ENCODE assay signal across 18 mouse cellular contexts in the genomic region with DNA sequence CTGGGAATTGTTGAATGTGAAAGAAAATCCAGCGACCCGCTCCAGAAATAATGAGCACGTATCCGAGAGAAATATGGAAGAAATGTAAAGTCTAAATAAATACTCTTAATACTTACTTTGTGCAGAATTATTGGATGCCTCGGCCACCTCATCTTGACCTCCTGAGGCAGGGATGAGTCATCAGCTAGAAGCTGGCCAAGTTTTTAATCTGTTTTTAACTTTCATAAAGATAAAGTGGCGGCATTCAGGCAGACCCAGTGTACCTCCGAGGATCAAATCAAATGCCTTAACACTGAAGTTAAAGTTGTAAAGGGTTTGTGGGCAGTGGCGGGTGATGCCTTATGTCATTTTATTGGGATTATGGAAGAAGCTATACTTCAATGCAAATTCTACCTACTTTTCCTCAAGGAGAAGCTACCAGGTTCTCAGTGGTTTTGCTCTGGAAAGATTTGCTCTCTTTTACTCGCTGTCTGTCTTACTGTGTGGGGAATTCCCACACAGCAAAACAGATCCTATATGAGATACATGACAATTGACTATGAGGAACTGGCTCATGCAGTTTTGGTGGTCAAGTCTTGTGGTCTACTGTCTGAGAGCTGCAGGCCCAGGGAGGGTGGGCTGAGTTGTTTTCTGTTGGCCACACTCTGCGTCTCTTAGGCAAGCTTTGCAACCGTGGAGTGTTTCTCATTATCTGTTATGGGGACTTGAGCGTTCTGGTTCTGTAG. TPM values are rescaled to one million over a fixed set of nuclear protein-coding genes. Genes with fewer than 3 reads are reported as not detected.
DNase-seq lines count a peak whose midpoint lies in the region; ATAC-seq and TF ChIP-seq lines count a peak whose summit lies in the region.
"Had no signal": no experiment of that assay in that cellular context is flagged by ENCODE, and none has a peak within 500 bp of the region (broad histone marks: within the 10 kb centered on the region; RNA-seq: fewer than 3 reads in every experiment).

No protein-coding gene starts in this region.

- H3K27me3 ChIP-seq in embryonic facial prominence, embryonic 14.5 days (replicated peaks; ENCODE audit: control insufficient read depth, insufficient read depth, low read length), result no peaks in the 10 kb centered on the region
- H3K27me3 ChIP-seq in embryonic facial prominence, embryonic 10.5 days (replicated peaks; ENCODE audit: low read depth, poor library complexity, severe bottlenecking), result no peaks in the 10 kb centered on the region
- H3K27me3 ChIP-seq in myocyte (ENCODE audit: control insufficient read depth, insufficient read depth, insufficient read length), result no peaks in the 10 kb centered on the region
- no peaks in the 10 kb centered on the region for H3K27me3 ChIP-seq in hindbrain, embryonic 13.5 days
- H3K27me3 ChIP-seq: limb, embryonic 13.5 days; stomach, embryonic 15.5 days had no signal

- H3K4me3 ChIP-seq in embryonic facial prominence, embryonic 14.5 days (ENCODE audit: low read depth, low read length), result no peak overlapping the region
- H3K4me3 ChIP-seq in embryonic facial prominence, embryonic 10.5 days, result no peak overlapping the region
- no peak overlapping the region for H3K4me3 ChIP-seq in myocyte
- H3K4me3 ChIP-seq in hindbrain, embryonic 13.5 days, result no peak overlapping the region
- no peak overlapping the region for H3K4me3 ChIP-seq in lung, adult 2 months (replicated peaks; ENCODE audit: extremely low read depth, low read depth, low read length)
- H3K4me3 ChIP-seq: limb, embryonic 13.5 days; stomach, embryonic 15.5 days had no signal

- H3K36me3 ChIP-seq in embryonic facial prominence, embryonic 14.5 days (ENCODE audit: control insufficient read depth, insufficient read depth, low read length), result no peaks in the 10 kb centered on the region
- no peaks in the 10 kb centered on the region for H3K36me3 ChIP-seq in embryonic facial prominence, embryonic 10.5 days (replicated peaks)
- no peaks in the 10 kb centered on the region for H3K36me3 ChIP-seq in myocyte (ENCODE audit: control insufficient read depth, insufficient read depth)
- no peaks in the 10 kb centered on the region for H3K36me3 ChIP-seq in hindbrain, embryonic 13.5 days
- H3K36me3 ChIP-seq: limb, embryonic 13.5 days; stomach, embryonic 15.5 days had no signal

- no peak overlapping the region for H3K4me2 ChIP-seq in embryonic facial prominence, embryonic 14.5 days (ENCODE audit: low read depth, low read length)
- peak overlapping the region; percentile 56 for H3K4me2 ChIP-seq in myocyte (ENCODE audit: low read depth)
- no peak overlapping the region for H3K4me2 ChIP-seq in hindbrain, embryonic 13.5 days
- H3K4me2 ChIP-seq: heart, embryonic 11.5 days; limb, embryonic 13.5 days; lung, embryonic 14.5 days; stomach, embryonic 15.5 days had no signal

- no peak for TF ChIP-seq CTCF in lung, adult 2 months (IDR thresholded peaks at IDR 0.05; ENCODE audit: insufficient read depth, low read length)

- H3K9ac ChIP-seq in embryonic facial prominence, embryonic 14.5 days (ENCODE audit: low read depth, low read length), result no peak overlapping the region
- no peak overlapping the region for H3K9ac ChIP-seq in hindbrain, embryonic 13.5 days
- H3K9ac ChIP-seq: limb, embryonic 13.5 days; lung, embryonic 14.5 days; stomach, embryonic 15.5 days had no signal

- H3K79me2 ChIP-seq in myocyte (ENCODE audit: control insufficient read depth, insufficient read depth), result no peaks in the 10 kb centered on the region

- DNase-seq in embryonic facial prominence, embryonic 14.5 days (ENCODE audit: low spot score), result peak; percentile 8
- no peak for DNase-seq in embryonic facial prominence, embryonic 10.5 days (ENCODE audit: low spot score)
- peak; percentile 31 for DNase-seq in B cell, adult 2 months
- DNase-seq in c-Kit-positive CD71-negative TER-119-negative erythroid progenitor cells, embryonic 14.5 days (ENCODE audit: low read depth), result peak; percentile 23
- DNase-seq in right cerebral cortex, adult 18-20 months, result no peak
- no peak for DNase-seq in lung, adult 2 months
- DNase-seq: cerebellum, adult 18-20 months; gastrocnemius, postnatal 10 days; kidney, adult 9 months; lung, embryonic 14.5 days; thymus, postnatal 14 days had no signal

- WGBS in embryonic facial prominence, embryonic 14.5 days, result 73% methylated on average over 12 of the region's 12 CpGs
- 90% methylated on average over 12 of the region's 12 CpGs for WGBS in embryonic facial prominence, embryonic 10.5 days
- WGBS in hindbrain, embryonic 13.5 days, result 94% methylated on average over 12 of the region's 12 CpGs
- 59% methylated on average over 12 of the region's 12 CpGs for WGBS in lung, adult 2 months

- no peaks in the 10 kb centered on the region; the same call in 1 of the 2 replicates for H3K4me1 ChIP-seq in embryonic facial prominence, embryonic 14.5 days (ENCODE audit: control insufficient read depth, insufficient read depth, low read length)
- H3K4me1 ChIP-seq in embryonic facial prominence, embryonic 10.5 days, result no peaks in the 10 kb centered on the region
- no peaks in the 10 kb centered on the region for H3K4me1 ChIP-seq in hindbrain, embryonic 13.5 days (replicated peaks)
- H3K4me1 ChIP-seq in lung, adult 2 months (ENCODE audit: control insufficient read depth, insufficient read depth, low read length), result no peaks in the 10 kb centered on the region
- H3K4me1 ChIP-seq: limb, embryonic 13.5 days; stomach, embryonic 15.5 days had no signal

- ATAC-seq in embryonic facial prominence, embryonic 14.5 days (ENCODE audit: low read depth), result no peak
- no peak for ATAC-seq in hindbrain, embryonic 13.5 days (ENCODE audit: low FRiP score)
- ATAC-seq: forebrain, embryonic 16.5 days had no signal

- H3K27ac ChIP-seq in embryonic facial prominence, embryonic 14.5 days (replicated peaks; ENCODE audit: low read depth, low read length), result no peak overlapping the region
- no peak overlapping the region for H3K27ac ChIP-seq in embryonic facial prominence, embryonic 10.5 days (replicated peaks)
- H3K27ac ChIP-seq in hindbrain, embryonic 13.5 days, result no peak overlapping the region
- H3K27ac ChIP-seq: limb, embryonic 13.5 days; stomach, embryonic 15.5 days had no signal

- TF ChIP-seq POLR2A in myocyte (IDR thresholded peaks at IDR 0.05; ENCODE audit: insufficient read length, low read depth), result no peak
- TF ChIP-seq POLR2A in lung, adult 2 months (IDR thresholded peaks at IDR 0.05; ENCODE audit: borderline replicate concordance, extremely low read depth, low read depth, low read length), result no peak

- H3K9me3 ChIP-seq in embryonic facial prominence, embryonic 14.5 days (ENCODE audit: control insufficient read depth, low read length), result no peaks in the 10 kb centered on the region
- H3K9me3 ChIP-seq in embryonic facial prominence, embryonic 10.5 days, result no peaks in the 10 kb centered on the region
- no peaks in the 10 kb centered on the region for H3K9me3 ChIP-seq in hindbrain, embryonic 13.5 days
- H3K9me3 ChIP-seq: limb, embryonic 13.5 days; stomach, embryonic 15.5 days had no signal

- H3ac ChIP-seq in myocyte (ENCODE audit: control insufficient read depth, insufficient read length), result no peak overlapping the region

TF ChIP-seq in myocyte, 11 proteins besides CTCF, POLR2A, EP300 and RAD21:
- no peak for TF ChIP-seq E2F4 (IDR thresholded peaks at IDR 0.05; ENCODE audit: insufficient read depth)
- TF ChIP-seq USF1 (IDR thresholded peaks at IDR 0.05; ENCODE audit: low read depth), result no peak
- TF ChIP-seq MYOD1 (IDR thresholded peaks at IDR 0.05; ENCODE audit: control insufficient read depth in 1 of 3, insufficient read length in 2 of 3, low read depth in 2 of 3), result no peak
- no peak for TF ChIP-seq TCF12 (IDR thresholded peaks at IDR 0.05; ENCODE audit: insufficient read depth, poor library complexity, severe bottlenecking)
- no peak for TF ChIP-seq MYOG (IDR thresholded peaks at IDR 0.05; ENCODE audit: control insufficient read depth in 1 of 3, insufficient read depth in 1 of 3, insufficient read length in 2 of 3, low read depth in 2 of 3)
- TF ChIP-seq SRF (IDR thresholded peaks at IDR 0.05; ENCODE audit: control insufficient read depth, insufficient read length, low read depth), result no peak
- TF ChIP-seq REST (IDR thresholded peaks at IDR 0.05; ENCODE audit: insufficient read depth, insufficient read length), result no peak
- no peak for TF ChIP-seq MAX (IDR thresholded peaks at IDR 0.05; ENCODE audit: low read depth)
- no peak for TF ChIP-seq POLR2AphosphoS2 (IDR thresholded peaks at IDR 0.05; ENCODE audit: insufficient read length, low read depth)
- no peak for TF ChIP-seq TCF3 (IDR thresholded peaks at IDR 0.05; ENCODE audit: insufficient read length, low read depth)
- TF ChIP-seq CEBPB (IDR thresholded peaks at IDR 0.05; ENCODE audit: insufficient read depth, poor library complexity, severe bottlenecking), result no peak

RNA-seq across cellular contexts. Expression of a gene that starts 42.8 kb away (rescaled TPM):
- polyA plus RNA-seq in embryonic facial prominence, embryonic 14.5 days (2014; fragmentation: Nextera tagmentation; extraction: Ambion mirVana), result not detected in 2 replicates
- not detected in 2 replicates for polyA plus RNA-seq in embryonic facial prominence, embryonic 10.5 days (2016; fragmentation: Nextera tagmentation; extraction: Ambion mirVana)
- not detected for polyA plus RNA-seq in myocyte (2012; fragmentation: generic; extraction: Trizol)
- not detected in 2 replicates for polyA plus RNA-seq in hindbrain, embryonic 13.5 days (2015; fragmentation: Nextera tagmentation; extraction: Ambion mirVana)
- not detected in 2 replicates for polyA plus RNA-seq in lung, adult 2 months (2012; rRNA removed)
- polyA plus RNA-seq: forebrain, embryonic 16.5 days; heart, embryonic 11.5 days; hindbrain, embryonic 11.5 days; limb, embryonic 13.5 days; lung, embryonic 14.5 days; stomach, embryonic 15.5 days had no signal

Comparison
In these comparisons a context has a peak if more than half of its experiments do, and no peak if none do; other contexts are left out.
1. DNase-seq: peak in embryonic facial prominence, embryonic 14.5 days (single experiment), B cell, adult 2 months (2 of 2) and c-Kit-positive CD71-negative TER-119-negative erythroid progenitor cells, embryonic 14.5 days (single experiment); none in embryonic facial prominence, embryonic 10.5 days (single experiment), right cerebral cortex, adult 18-20 months (single experiment) and lung, adult 2 months (single experiment).